Comparison of ENCODE assay signal across 22 mouse cellular contexts in genomic region chr5:43300076-43300475, GRCm38 (mm10).
DNase-seq lines count a peak whose midpoint lies in the region; TF ChIP-seq lines count a peak whose summit lies in the region.
"Had no signal": no experiment of that assay in that cellular context is flagged by ENCODE, and none has a peak within 500 bp of the region (broad histone marks: within the 10 kb centered on the region; RNA-seq: fewer than 3 reads in every experiment).

No protein-coding gene starts in this region.

- H3K79me2 ChIP-seq in liver, adult 2 months (ENCODE audit: control insufficient read depth, insufficient read depth, low read length): no peaks in the 10 kb centered on the region

- H3K27me3 ChIP-seq in liver, adult 2 months (ENCODE audit: control insufficient read depth, insufficient read depth, low read length): no peaks in the 10 kb centered on the region
- H3K27me3 ChIP-seq in embryonic facial prominence, embryonic 10.5 days (replicated peaks; ENCODE audit: low read depth, poor library complexity, severe bottlenecking): no peaks in the 10 kb centered on the region
- H3K27me3 ChIP-seq: embryonic facial prominence, embryonic 12.5 days; forebrain, embryonic 12.5 days; Patski had no signal

- no peak overlapping the region for H3K4me3 ChIP-seq in liver, adult 2 months (ENCODE audit: insufficient read depth, low read depth, low read length)
- no peak overlapping the region for H3K4me3 ChIP-seq in embryonic facial prominence, embryonic 10.5 days
- H3K4me3 ChIP-seq: embryonic facial prominence, embryonic 12.5 days; forebrain, embryonic 10.5 days; forebrain, embryonic 12.5 days had no signal

- TF ChIP-seq POLR2A in liver, adult 2 months (IDR thresholded peaks at IDR 0.05; ENCODE audit: extremely low read depth, insufficient read depth, low read length): no peak

- intact Hi-C loops in heart, postnatal 10 days (cut with DNase I): no loop called here

- WGBS in liver, adult 2 months: 66% methylated on average over 5 of the region's 5 CpGs
- 92% methylated on average over 5 of the region's 5 CpGs for WGBS in embryonic facial prominence, embryonic 10.5 days

- no peak for TF ChIP-seq CTCF in liver, adult 2 months (IDR thresholded peaks at IDR 0.05; ENCODE audit: low read depth, low read length)

- H3K9me3 ChIP-seq in embryonic facial prominence, embryonic 10.5 days: no peaks in the 10 kb centered on the region
- H3K9me3 ChIP-seq: embryonic facial prominence, embryonic 12.5 days; forebrain, embryonic 10.5 days; forebrain, embryonic 12.5 days had no signal

- H3K27ac ChIP-seq in liver, adult 2 months (replicated peaks; ENCODE audit: insufficient read depth, low read depth, low read length): no peak overlapping the region
- no peak overlapping the region for H3K27ac ChIP-seq in embryonic facial prominence, embryonic 10.5 days (replicated peaks)
- H3K27ac ChIP-seq: embryonic facial prominence, embryonic 12.5 days; forebrain, embryonic 10.5 days; forebrain, embryonic 12.5 days had no signal

- H3K9ac ChIP-seq in liver, adult 2 months (ENCODE audit: low read depth, low read length): no peak overlapping the region
- H3K9ac ChIP-seq: embryonic facial prominence, embryonic 12.5 days; forebrain, embryonic 12.5 days had no signal

- DNase-seq in liver, adult 2 months (ENCODE audit: extremely low read depth, low read depth, low spot score): peak; percentile 57
- no peak for DNase-seq in liver
- DNase-seq in NIH3T3 (ENCODE audit: low read depth): peak; percentile 36
- peak; percentile 53 for DNase-seq in adipocyte (ENCODE audit: low spot score)
- peak; percentile 61 for DNase-seq in gonadal fat pad, adult 2 months (ENCODE audit: low read depth)
- no peak for DNase-seq in embryonic facial prominence, embryonic 10.5 days (ENCODE audit: low spot score)
- DNase-seq in frontal cortex, postnatal 36 days (ENCODE audit: low spot score in 2 of 2): no peak
- DNase-seq in heart, postnatal 10 days: no peak
- DNase-seq: adrenal gland, adult 2 months; adrenal gland, postnatal 14 days; adrenal gland, postnatal 36 days; cerebellum, adult 11 months; cerebellum, adult 18-20 months; cerebellum, adult 8-10 months; cerebellum, adult 9-11 months; cerebellum, postnatal 14 days; cerebellum, postnatal 36 days; embryo, embryonic 11 days had no signal

- H3K4me1 ChIP-seq in liver, adult 2 months (ENCODE audit: control insufficient read depth, insufficient read depth, low read length): no peaks in the 10 kb centered on the region
- no peaks in the 10 kb centered on the region for H3K4me1 ChIP-seq in embryonic facial prominence, embryonic 10.5 days
- H3K4me1 ChIP-seq: embryonic facial prominence, embryonic 12.5 days; forebrain, embryonic 10.5 days; forebrain, embryonic 12.5 days had no signal

- H3K36me3 ChIP-seq in liver, adult 2 months (ENCODE audit: control insufficient read depth, insufficient read depth, low read length): no peaks in the 10 kb centered on the region
- no peaks in the 10 kb centered on the region for H3K36me3 ChIP-seq in embryonic facial prominence, embryonic 10.5 days (replicated peaks)
- H3K36me3 ChIP-seq: embryonic facial prominence, embryonic 12.5 days; forebrain, embryonic 10.5 days; forebrain, embryonic 12.5 days had no signal

Comparison
In these comparisons a context has a peak if more than half of its experiments do, and no peak if none do; other contexts are left out.
1. DNase-seq: peak in liver, adult 2 months (single experiment), NIH3T3 (single experiment), adipocyte (single experiment) and gonadal fat pad, adult 2 months (single experiment); none in liver (single experiment), embryonic facial prominence, embryonic 10.5 days (single experiment), frontal cortex, postnatal 36 days (0 of 2) and heart, postnatal 10 days (0 of 2).